Mouse (Mus musculus): ENCODE measurements at regions not wholly inside any gene's neighbourhood (a gene's known extent, or its start where the extent isn't known, plus 50 kb on each side); places are given as distances from the start of the nearest gene placed in this dataset.

DNA sequence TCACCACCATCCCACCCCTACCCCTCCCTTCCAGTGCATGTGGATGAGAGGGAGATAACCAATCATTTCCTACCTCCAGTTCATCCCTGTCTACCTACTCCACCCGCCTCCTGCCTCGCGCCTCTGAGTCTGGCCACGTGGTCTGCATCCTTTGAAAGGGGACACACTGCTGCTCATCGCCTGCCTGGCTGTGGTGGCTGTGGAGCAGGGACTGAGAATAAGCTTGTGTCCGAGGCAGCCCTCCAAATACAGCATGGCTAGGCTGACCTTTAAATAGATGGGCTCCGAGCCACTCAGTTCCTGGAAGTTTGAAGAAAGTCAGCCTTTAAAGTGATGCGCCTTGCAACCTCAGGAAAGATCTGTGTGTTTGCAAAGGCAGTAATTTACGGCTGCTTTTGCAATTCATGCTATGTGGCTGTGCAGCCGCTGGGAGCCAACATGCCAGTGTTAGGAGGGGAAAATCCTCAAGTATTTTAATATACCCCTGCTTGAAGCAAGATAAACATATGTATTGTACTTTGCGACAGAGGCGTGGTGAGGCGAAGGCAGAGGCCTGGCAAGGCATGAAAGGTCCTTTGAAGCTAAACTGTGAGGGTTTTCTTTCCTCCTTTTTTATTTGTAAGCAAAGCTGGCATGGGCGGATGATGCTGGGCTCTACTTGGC, 1214.3 kb upstream of the A1bg start:
- DNase-seq (ENCODE audit: low read depth, low spot score): no peak
- Histone ChIP-seq H3K4me1 (ENCODE audit: control insufficient read depth in 2 of 2, insufficient read depth in 2 of 2, low read length in 2 of 2, poor library complexity in 1 of 2) (peaks cover 4 to 8% of the 10 kb centered on the region in 2 experiments; a peak in 2 of 4 replicates), H3K4me3 (ENCODE audit: insufficient read depth in 1 of 2, low read depth in 1 of 2, low read length in 2 of 2, poor library complexity in 1 of 2, severe bottlenecking in 1 of 2) (no peak overlapping the region), H3K9ac (ENCODE audit: insufficient read depth, low read depth, low read length, poor library complexity, severe bottlenecking) (no peak overlapping the region), H3K36me3 (ENCODE audit: control insufficient read depth, insufficient read depth, low read length, poor library complexity, severe bottlenecking) (peaks cover 25% of the 10 kb centered on the region), H3K27ac (ENCODE audit: insufficient read depth, low read depth, low read length, poor library complexity, severe bottlenecking) (no peak overlapping the region), H3K9me3 (ENCODE audit: control insufficient read depth, insufficient read depth, low read depth, low read length) (no peaks in the 10 kb centered on the region)
- in situ Hi-C loops (cut with MboI; ENCODE audit: low sequenced_read_pairs in 2 of 2, unreplicated experiment in 2 of 2): no loop called here
- TF ChIP-seq ZNF384 (IDR thresholded peaks at IDR 0.05; ENCODE audit: low read depth, low read length): no peak
- no peak for TF ChIP-seq MAFK (IDR thresholded peaks at IDR 0.05; ENCODE audit: insufficient read depth, low read depth, low read length)
- TF ChIP-seq ZC3H11A (IDR thresholded peaks at IDR 0.05; ENCODE audit: borderline replicate concordance, low read depth, low read length): no peak
- TF ChIP-seq CHD2 (IDR thresholded peaks at IDR 0.05; ENCODE audit: low read depth, low read length): no peak
- no peak for TF ChIP-seq HCFC1 (IDR thresholded peaks at IDR 0.05; ENCODE audit: borderline replicate concordance, insufficient read depth, low read length)

DNA sequence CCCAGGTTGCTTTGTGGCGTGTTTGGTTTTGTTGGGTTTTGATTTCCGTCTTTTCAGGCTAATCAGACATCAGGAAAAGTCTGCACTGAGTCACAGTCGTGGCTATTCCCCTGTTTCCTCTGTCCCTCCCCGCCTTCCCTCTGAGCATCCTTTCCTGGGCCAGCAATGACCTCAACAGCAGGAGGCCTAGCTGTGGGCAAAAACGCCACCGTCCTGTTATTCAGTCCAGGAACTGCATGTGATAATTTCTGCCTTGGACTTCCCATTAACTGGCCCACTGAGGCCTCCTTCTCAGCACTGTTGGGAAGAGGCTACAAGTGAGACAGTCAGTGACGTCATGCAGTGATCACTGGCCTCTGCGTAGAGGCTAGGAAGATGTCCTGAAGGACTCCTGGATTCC, 1212.0 kb upstream of the A1bg start:
- Histone ChIP-seq H3K27ac (ENCODE audit: insufficient read depth, low read depth, low read length, poor library complexity, severe bottlenecking) (no peak overlapping the region), H3K9ac (ENCODE audit: insufficient read depth, low read depth, low read length, poor library complexity, severe bottlenecking) (no peak overlapping the region), H3K36me3 (ENCODE audit: control insufficient read depth, insufficient read depth, low read length, poor library complexity, severe bottlenecking) (peaks cover 15% of the 10 kb centered on the region), H3K4me3 (ENCODE audit: insufficient read depth in 1 of 2, low read depth in 1 of 2, low read length in 2 of 2, poor library complexity in 1 of 2, severe bottlenecking in 1 of 2) (no peak overlapping the region), H3K4me1 (ENCODE audit: control insufficient read depth in 2 of 2, insufficient read depth in 2 of 2, low read length in 2 of 2, poor library complexity in 1 of 2) (peaks cover 7 to 15% of the 10 kb centered on the region in 2 experiments; a peak in 3 of 4 replicates), H3K9me3 (ENCODE audit: control insufficient read depth, insufficient read depth, low read depth, low read length) (no peaks in the 10 kb centered on the region)
- DNase-seq (ENCODE audit: low read depth, low spot score): no peak
- in situ Hi-C loops (cut with MboI; ENCODE audit: low sequenced_read_pairs in 2 of 2, unreplicated experiment in 2 of 2): no loop called here
- TF ChIP-seq ZNF384 (IDR thresholded peaks at IDR 0.05; ENCODE audit: low read depth, low read length) (no peak), MAFK (IDR thresholded peaks at IDR 0.05; ENCODE audit: insufficient read depth, low read depth, low read length) (no peak), ZC3H11A (IDR thresholded peaks at IDR 0.05; ENCODE audit: borderline replicate concordance, low read depth, low read length) (no peak), HCFC1 (IDR thresholded peaks at IDR 0.05; ENCODE audit: borderline replicate concordance, insufficient read depth, low read length) (no peak), CHD2 (IDR thresholded peaks at IDR 0.05; ENCODE audit: low read depth, low read length) (no peak)

DNA sequence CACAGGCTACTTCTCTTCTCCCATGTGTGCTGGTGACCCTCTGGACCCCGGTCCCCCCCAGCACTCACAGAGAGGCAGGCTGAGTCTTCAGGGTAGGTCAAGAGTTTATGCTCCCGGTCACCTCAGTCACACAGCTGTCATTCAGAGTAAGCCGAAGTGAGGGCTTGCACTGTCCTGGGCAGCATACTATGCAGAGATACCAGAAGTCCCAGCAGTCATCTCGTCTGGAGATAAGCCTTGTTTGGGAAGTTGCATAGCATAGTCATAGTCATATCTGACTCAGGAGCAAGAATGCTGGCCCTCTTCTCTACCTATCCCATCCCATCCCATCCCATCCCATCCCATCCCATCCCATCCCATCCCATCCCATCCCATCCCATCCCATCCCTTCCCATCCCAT, 1211.5 kb upstream of the A1bg start:
- Histone ChIP-seq H3K36me3 (ENCODE audit: control insufficient read depth, insufficient read depth, low read length, poor library complexity, severe bottlenecking) (peaks cover 15% of the 10 kb centered on the region), H3K9ac (ENCODE audit: insufficient read depth, low read depth, low read length, poor library complexity, severe bottlenecking) (no peak overlapping the region), H3K4me1 (ENCODE audit: control insufficient read depth in 2 of 2, insufficient read depth in 2 of 2, low read length in 2 of 2, poor library complexity in 1 of 2) (peaks cover 7 to 18% of the 10 kb centered on the region in 2 experiments; a peak in 3 of 4 replicates), H3K9me3 (ENCODE audit: control insufficient read depth, insufficient read depth, low read depth, low read length) (no peaks in the 10 kb centered on the region), H3K27ac (ENCODE audit: insufficient read depth, low read depth, low read length, poor library complexity, severe bottlenecking) (no peak overlapping the region), H3K4me3 (ENCODE audit: insufficient read depth in 1 of 2, low read depth in 1 of 2, low read length in 2 of 2, poor library complexity in 1 of 2, severe bottlenecking in 1 of 2) (no peak overlapping the region)
- DNase-seq (ENCODE audit: low read depth, low spot score): no peak
- in situ Hi-C loops (cut with MboI; ENCODE audit: low sequenced_read_pairs in 2 of 2, unreplicated experiment in 2 of 2): no loop called here
- TF ChIP-seq HCFC1 (IDR thresholded peaks at IDR 0.05; ENCODE audit: borderline replicate concordance, insufficient read depth, low read length): no peak
- TF ChIP-seq CHD2 (IDR thresholded peaks at IDR 0.05; ENCODE audit: low read depth, low read length): no peak
- no peak for TF ChIP-seq ZNF384 (IDR thresholded peaks at IDR 0.05; ENCODE audit: low read depth, low read length)
- no peak for TF ChIP-seq MAFK (IDR thresholded peaks at IDR 0.05; ENCODE audit: insufficient read depth, low read depth, low read length)
- TF ChIP-seq ZC3H11A (IDR thresholded peaks at IDR 0.05; ENCODE audit: borderline replicate concordance, low read depth, low read length): no peak

DNA sequence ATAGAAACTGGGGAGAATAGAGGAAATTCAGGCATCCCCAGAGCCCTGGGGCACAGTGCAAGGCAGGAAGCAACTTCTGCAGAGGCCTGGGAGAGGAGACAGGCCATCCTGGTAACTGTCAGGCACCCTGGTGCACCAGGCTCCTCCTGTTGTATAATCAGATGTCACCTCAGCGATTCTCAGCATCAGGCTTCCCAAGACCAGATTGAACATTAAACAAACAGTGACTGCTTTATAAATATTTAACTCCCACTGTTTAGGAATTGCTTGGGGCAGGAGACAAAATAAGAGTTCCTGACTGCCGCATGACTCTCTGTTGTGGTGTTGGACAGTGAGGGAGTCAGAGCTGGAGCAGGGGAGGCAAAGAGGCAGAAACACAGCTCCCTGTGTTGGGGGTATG, 1210.1 kb upstream of the A1bg start:
- Histone ChIP-seq H3K4me3 (ENCODE audit: insufficient read depth in 1 of 2, low read depth in 1 of 2, low read length in 2 of 2, poor library complexity in 1 of 2, severe bottlenecking in 1 of 2) (no peak overlapping the region), H3K9ac (ENCODE audit: insufficient read depth, low read depth, low read length, poor library complexity, severe bottlenecking) (no peak overlapping the region), H3K9me3 (ENCODE audit: control insufficient read depth, insufficient read depth, low read depth, low read length) (no peaks in the 10 kb centered on the region), H3K4me1 (ENCODE audit: control insufficient read depth in 2 of 2, insufficient read depth in 2 of 2, low read length in 2 of 2, poor library complexity in 1 of 2) (peaks cover 12 to 19% of the 10 kb centered on the region in 2 experiments), H3K36me3 (ENCODE audit: control insufficient read depth, insufficient read depth, low read length, poor library complexity, severe bottlenecking) (peaks cover 17% of the 10 kb centered on the region), H3K27ac (ENCODE audit: insufficient read depth, low read depth, low read length, poor library complexity, severe bottlenecking) (no peak overlapping the region)
- in situ Hi-C loops (cut with MboI; ENCODE audit: low sequenced_read_pairs in 2 of 2, unreplicated experiment in 2 of 2): no loop called here
- TF ChIP-seq CHD2 (IDR thresholded peaks at IDR 0.05; ENCODE audit: low read depth, low read length) (no peak), MAFK (IDR thresholded peaks at IDR 0.05; ENCODE audit: insufficient read depth, low read depth, low read length) (no peak), ZNF384 (IDR thresholded peaks at IDR 0.05; ENCODE audit: low read depth, low read length) (no peak), HCFC1 (IDR thresholded peaks at IDR 0.05; ENCODE audit: borderline replicate concordance, insufficient read depth, low read length) (no peak), ZC3H11A (IDR thresholded peaks at IDR 0.05; ENCODE audit: borderline replicate concordance, low read depth, low read length) (no peak)
- no peak for DNase-seq (ENCODE audit: low read depth, low spot score)

All from ES-E14 (cell line).